In the genomic region with DNA sequence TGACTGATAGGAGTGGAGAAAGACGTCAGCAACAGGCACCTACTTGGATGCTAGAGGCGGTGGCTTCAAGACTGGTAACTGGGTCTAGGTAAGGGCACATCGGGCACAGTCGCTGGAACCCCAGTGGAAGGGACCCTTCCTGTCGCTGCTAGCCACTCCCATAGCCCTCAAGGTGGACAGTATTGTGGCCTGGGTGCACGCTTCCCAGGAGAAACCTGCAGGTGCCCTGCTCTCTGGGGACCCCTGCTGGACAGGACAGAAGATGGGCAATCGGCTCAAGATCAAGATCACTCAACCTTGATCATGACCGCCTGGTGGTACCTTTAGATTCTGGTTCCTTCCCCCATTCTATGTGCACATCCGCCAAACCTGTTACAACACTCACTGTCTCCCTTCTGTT, we compare ENCODE assay signal across 9 mouse cellular contexts. TPM values are rescaled to one million over a fixed set of nuclear protein-coding genes. Genes with fewer than 3 reads are reported as not detected.
DNase-seq lines count a peak whose midpoint lies in the region; ATAC-seq and TF ChIP-seq lines count a peak whose summit lies in the region.
"Had no signal": no experiment of that assay in that cellular context is flagged by ENCODE, and none has a peak within 500 bp of the region (broad histone marks: within the 10 kb centered on the region; RNA-seq: fewer than 3 reads in every experiment).

No protein-coding gene starts in this region.

- H3K27ac ChIP-seq in liver, adult 2 months (replicated peaks; ENCODE audit: insufficient read depth, low read depth, low read length): no peak overlapping the region
- no peak overlapping the region for H3K27ac ChIP-seq in liver, embryonic 11.5 days (ENCODE audit: low read depth, low read length)
- H3K27ac ChIP-seq in hindbrain, embryonic 10.5 days: no peak overlapping the region

- peak; percentile 36 to 46 for DNase-seq in cerebellum, postnatal 10 days
- DNase-seq in liver, adult 2 months (ENCODE audit: extremely low read depth, low read depth, low spot score): no peak
- DNase-seq in liver, embryonic 11.5 days (ENCODE audit: low spot score): no peak
- peak; percentile 16 for DNase-seq in gastrocnemius, postnatal 14 days
- DNase-seq in hindbrain, embryonic 10.5 days (ENCODE audit: low spot score): no peak
- DNase-seq in frontal cortex, postnatal 14 days (ENCODE audit: low spot score in 2 of 2): no peak

- H3K79me2 ChIP-seq in liver, adult 2 months (ENCODE audit: control insufficient read depth, insufficient read depth, low read length): no peaks in the 10 kb centered on the region

- H3K4me3 ChIP-seq in liver, adult 2 months (ENCODE audit: insufficient read depth, low read depth, low read length): no peak overlapping the region
- no peak overlapping the region for H3K4me3 ChIP-seq in liver, embryonic 11.5 days (ENCODE audit: low read depth, low read length)
- H3K4me3 ChIP-seq in hindbrain, embryonic 10.5 days: no peak overlapping the region

- no peak for TF ChIP-seq POLR2A in liver, adult 2 months (IDR thresholded peaks at IDR 0.05; ENCODE audit: extremely low read depth, insufficient read depth, low read length)

- 44% methylated on average over 9 of the region's 9 CpGs for WGBS in liver, adult 2 months
- WGBS in liver, embryonic 11.5 days: 46% methylated on average over 9 of the region's 9 CpGs
- WGBS in hindbrain, embryonic 10.5 days: 53% methylated on average over 9 of the region's 9 CpGs

- H3K36me3 ChIP-seq in liver, adult 2 months (ENCODE audit: control insufficient read depth, insufficient read depth, low read length): no peaks in the 10 kb centered on the region
- no peaks in the 10 kb centered on the region for H3K36me3 ChIP-seq in liver, embryonic 11.5 days (ENCODE audit: control insufficient read depth, insufficient read depth, low read length)
- H3K36me3 ChIP-seq in hindbrain, embryonic 10.5 days: no peaks in the 10 kb centered on the region

- H3K9ac ChIP-seq in liver, adult 2 months (ENCODE audit: low read depth, low read length): no peak overlapping the region
- no peak overlapping the region for H3K9ac ChIP-seq in liver, embryonic 11.5 days (ENCODE audit: low read depth, low read length)

- H3K27me3 ChIP-seq in liver, adult 2 months (ENCODE audit: control insufficient read depth, insufficient read depth, low read length): no peaks in the 10 kb centered on the region
- no peaks in the 10 kb centered on the region; the same call in 1 of the 2 replicates for H3K27me3 ChIP-seq in liver, embryonic 11.5 days (replicated peaks; ENCODE audit: control insufficient read depth, insufficient read depth, low read length)
- H3K27me3 ChIP-seq in hindbrain, embryonic 10.5 days (ENCODE audit: insufficient read depth, poor library complexity, severe bottlenecking): peaks cover 12% of the 10 kb centered on the region; the same call in 1 of the 2 replicates

- no peak overlapping the region for H3K4me2 ChIP-seq in liver, embryonic 11.5 days

- intact Hi-C loops in gastrocnemius, postnatal 14 days (cut with DNase I; ENCODE audit: low total_unique reads): loop anchor here (5.0 kb wide), 1 partner anchor 237 kb away; no protein-coding TSS in a partner anchor

- no peak for ATAC-seq in cerebellum, adult (ENCODE audit: insufficient number of reproducible peaks, low FRiP score, low TSS enrichment)
- no peak for ATAC-seq in liver, embryonic 11.5 days (replicated peaks; ENCODE audit: low FRiP score)
- 0 out of 2 replicates have a peak, but pooled peaks have one; percentile 31 for ATAC-seq in monocyte, adult 5-6 weeks (replicated peaks; ENCODE audit: insufficient number of reproducible peaks, low FRiP score, low TSS enrichment, poor library complexity, severe bottlenecking)
- ATAC-seq: Patski had no signal

- peak; percentile 84 for TF ChIP-seq CTCF in liver, adult 2 months (IDR thresholded peaks at IDR 0.05; ENCODE audit: low read depth, low read length)

- H3K4me1 ChIP-seq in liver, adult 2 months (ENCODE audit: control insufficient read depth, insufficient read depth, low read length): no peaks in the 10 kb centered on the region
- no peaks in the 10 kb centered on the region for H3K4me1 ChIP-seq in liver, embryonic 11.5 days (replicated peaks; ENCODE audit: control insufficient read depth, insufficient read depth, low read length)
- H3K4me1 ChIP-seq in hindbrain, embryonic 10.5 days (replicated peaks): no peaks in the 10 kb centered on the region

- no peaks in the 10 kb centered on the region for H3K9me3 ChIP-seq in liver, embryonic 11.5 days (ENCODE audit: control insufficient read depth, low read length)
- no peaks in the 10 kb centered on the region for H3K9me3 ChIP-seq in hindbrain, embryonic 10.5 days

RNA-seq across cellular contexts. Expression of a gene that starts 6.3 kb away (rescaled TPM):
- total RNA-seq in liver, adult 2 months (2014; rRNA removed): 4.4 and 5.3 TPM in 2 replicates
- 6.3 and 7.1 TPM in 2 replicates for polyA plus RNA-seq in liver, adult 2 months (2012; rRNA removed)
- polyA plus RNA-seq in liver, embryonic 11.5 days (2014; fragmentation: Nextera tagmentation; extraction: Ambion mirVana): 1.9 and 2.6 TPM in 2 replicates
- total RNA-seq in gastrocnemius, postnatal 14 days (2021): 1 to 10 TPM; 4.0 to 4.1 TPM
- 2.6 to 10.0 TPM (median 5.9 TPM) in 3 replicates for total RNA-seq in monocyte, adult 5-6 weeks (2017)
- polyA plus RNA-seq in hindbrain, embryonic 10.5 days (2016; fragmentation: Nextera tagmentation; extraction: Ambion mirVana): 2.7 and 4.0 TPM in 2 replicates

RNA-seq across cellular contexts. Expression of a gene that starts 47.8 kb away (rescaled TPM):
- 57.8 and 67.9 TPM in 2 replicates for total RNA-seq in liver, adult 2 months (2014; rRNA removed)
- 19.3 and 29.3 TPM in 2 replicates for polyA plus RNA-seq in liver, adult 2 months (2012; rRNA removed)
- 26.0 and 29.3 TPM in 2 replicates for polyA plus RNA-seq in liver, embryonic 11.5 days (2014; fragmentation: Nextera tagmentation; extraction: Ambion mirVana)
- 10 to 100 TPM; 68.1 to 80.9 TPM for total RNA-seq in gastrocnemius, postnatal 14 days (2021)
- 43.3 to 130 TPM (median 45.7 TPM) in 3 replicates for total RNA-seq in monocyte, adult 5-6 weeks (2017)
- 27.3 and 30.3 TPM in 2 replicates for polyA plus RNA-seq in hindbrain, embryonic 10.5 days (2016; fragmentation: Nextera tagmentation; extraction: Ambion mirVana)

Comparison
In these comparisons a context has a peak if more than half of its experiments do, and no peak if none do; other contexts are left out.
1. DNase-seq: peak in cerebellum, postnatal 10 days (2 of 2) and gastrocnemius, postnatal 14 days (single experiment); none in liver, adult 2 months (single experiment), liver, embryonic 11.5 days (single experiment), hindbrain, embryonic 10.5 days (single experiment) and frontal cortex, postnatal 14 days (0 of 2).